Mouse (Mus musculus): Measurements from ENCODE around the gene Adra1d. TPM values are rescaled to one million over a fixed set of nuclear protein-coding genes. Genes with fewer than 3 reads are reported as not detected.

The Adra1d gene
- polyA plus RNA-seq, 1 experiment from 2014 or later: 1.6 TPM

GRCm38 (mm10) chr2:131497224-131497856 lies 64.7 kb downstream of the Adra1d start:
- no peak overlapping the region for H3K4me3 ChIP-seq (ENCODE audit: low read depth, low read length)
- 91% methylated on average over 3 of the region's 4 CpGs for WGBS
- H3K27ac ChIP-seq (replicated peaks; ENCODE audit: low read depth, low read length): no peak overlapping the region
- H3K9ac ChIP-seq (ENCODE audit: low read depth, low read length): no peak overlapping the region; the same call in 1 of the 2 replicates
- DNase-seq (ENCODE audit: low spot score) (no peak), ATAC-seq (ENCODE audit: low read depth) (no peak)
- H3K9me3 ChIP-seq (ENCODE audit: control insufficient read depth, low read length): no peaks in the 10 kb centered on the region
- no peak overlapping the region for H3K4me2 ChIP-seq (ENCODE audit: low read depth, low read length)
- no peaks in the 10 kb centered on the region for H3K36me3 ChIP-seq (ENCODE audit: control insufficient read depth, insufficient read depth, low read length)
- H3K4me1 ChIP-seq (ENCODE audit: control insufficient read depth, insufficient read depth, low read length): peaks cover 39% of the 10 kb centered on the region
- H3K27me3 ChIP-seq (replicated peaks; ENCODE audit: control insufficient read depth, insufficient read depth, low read length): no peaks in the 10 kb centered on the region

DNA sequence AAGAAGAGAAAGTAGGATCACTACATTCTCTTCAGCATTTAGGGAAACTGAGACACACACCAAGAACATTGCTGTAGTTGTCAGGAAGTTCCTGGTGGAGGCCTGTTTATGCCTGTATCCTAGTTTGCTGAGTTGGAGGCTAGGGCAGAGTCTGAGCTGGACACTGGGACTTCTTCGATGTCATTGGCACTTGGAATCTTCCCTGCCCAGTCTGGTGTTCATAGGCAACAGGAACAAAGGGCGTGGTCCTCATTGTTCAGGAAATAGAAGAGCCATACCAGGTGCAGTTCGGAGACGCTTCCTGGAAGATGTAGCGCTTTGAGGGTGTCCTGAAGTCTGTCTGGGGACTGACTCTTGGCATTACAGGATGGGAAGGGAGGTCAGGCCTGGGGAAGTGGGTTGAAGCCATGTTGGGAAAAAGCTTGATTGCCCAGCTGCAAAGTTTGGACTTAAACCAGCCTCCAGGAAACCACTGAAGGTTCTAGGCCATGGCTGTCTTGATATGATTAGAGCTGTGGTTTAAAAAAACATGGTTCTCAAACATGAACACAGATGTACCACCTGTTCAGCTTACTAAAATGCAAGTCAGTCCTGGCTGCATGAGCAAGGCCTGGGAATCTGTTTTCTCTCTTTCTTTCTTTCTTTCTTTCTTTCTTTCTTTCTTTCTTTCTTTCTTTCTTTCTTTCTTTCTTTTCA lies 65.8 kb downstream of the Adra1d start:
- H3K9ac ChIP-seq (ENCODE audit: low read depth, low read length): no peak overlapping the region
- no peaks in the 10 kb centered on the region for H3K36me3 ChIP-seq (ENCODE audit: control insufficient read depth, insufficient read depth, low read length)
- ATAC-seq (ENCODE audit: low read depth) (no peak), DNase-seq (ENCODE audit: low spot score) (no peak)
- H3K27ac ChIP-seq (replicated peaks; ENCODE audit: low read depth, low read length): no peak overlapping the region
- WGBS: 75% methylated on average over 5 of the region's 5 CpGs
- peaks cover 32% of the 10 kb centered on the region for H3K4me1 ChIP-seq (ENCODE audit: control insufficient read depth, insufficient read depth, low read length)
- no peaks in the 10 kb centered on the region for H3K9me3 ChIP-seq (ENCODE audit: control insufficient read depth, low read length)
- H3K27me3 ChIP-seq (replicated peaks; ENCODE audit: control insufficient read depth, insufficient read depth, low read length): no peaks in the 10 kb centered on the region
- no peak overlapping the region for H3K4me2 ChIP-seq (ENCODE audit: low read depth, low read length)
- no peak overlapping the region for H3K4me3 ChIP-seq (ENCODE audit: low read depth, low read length)

Other genes with a start within 250 kb of the Adra1d start
- gene Rnf24, start 209.4 kb downstream of the Adra1d start, polyA plus RNA-seq (2014; fragmentation: Nextera tagmentation; extraction: Ambion mirVana): 6.2 and 6.9 TPM in 2 replicates
- gene Smox, start 70.8 kb downstream of the Adra1d start, polyA plus RNA-seq (2014; fragmentation: Nextera tagmentation; extraction: Ambion mirVana): 28.9 and 33.2 TPM in 2 replicates